Mouse (Mus musculus) spleen, adult 2 months (tissue): ENCODE measurements at regions not wholly inside any gene's neighbourhood (a gene's known extent, or its start where the extent isn't known, plus 50 kb on each side); places are given as distances from the start of the nearest gene placed in this dataset.

Experiments
- CTCF ChIP-seq: fragments of 200-500 bp; IDR thresholded peaks from 2 replicates; pipeline ENCODE4 v1.5.1; 2011; ENCODE audit warnings: mild to moderate bottlenecking, inconsistent platforms; ENCODE audit not compliant: insufficient read depth, insufficient read length, insufficient replicate concordance; ENCODE audit errors: extremely low read depth
- POLR2A ChIP-seq: fragments of 200-500 bp; IDR thresholded peaks from 2 replicates; pipeline ENCODE4 v1.6.1; 2011; ENCODE audit warnings: low read depth, low read length, inconsistent platforms

DNA sequence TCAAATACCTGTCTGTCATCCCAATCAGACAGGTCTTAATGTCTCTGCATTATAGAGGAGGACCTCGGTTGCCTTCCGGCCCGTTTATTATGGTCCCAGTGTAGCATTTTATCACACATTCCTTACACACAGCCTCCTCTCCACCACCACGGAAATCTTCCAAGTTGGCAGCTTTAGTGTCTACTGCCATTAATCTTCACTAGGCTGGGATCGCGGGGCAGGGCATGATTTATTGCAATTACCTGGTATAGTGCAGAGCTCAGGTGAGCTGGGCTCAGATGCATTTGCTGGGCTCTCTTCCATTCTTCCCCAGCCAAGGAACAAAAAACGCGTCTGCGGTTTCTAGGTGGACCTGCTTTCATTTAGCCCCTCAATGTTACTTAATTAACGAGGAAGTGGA is 344.7 kb upstream of the Fam92a start:
- no peak for TF ChIP-seq POLR2A
- no peak for TF ChIP-seq CTCF
